Mouse (Mus musculus) lung, postnatal 25 days (tissue): ENCODE measurements around the gene Hexim2.

ENCODE experiments used
- DNase-seq: peaks from one replicate; pipeline ENCODE4 v3.0.0; 2022; ENCODE audit warnings: low spot score

Gene Hexim2

GRCm38 (mm10) chr11:103173041-103173770 is 41.0 kb downstream of the Hexim2 start:
- DNase-seq, result no peak

GRCm38 (mm10) chr11:103173771-103174344 is 41.6 kb downstream of the Hexim2 start:
- DNase-seq, result no peak

- no peak for DNase-seq
Measured at GRCm38 (mm10) chr11:103174411-103174832, 42.2 kb downstream of the Hexim2 start.

GRCm38 (mm10) chr11:103174891-103175391 is 42.7 kb downstream of the Hexim2 start:
- peak; percentile 86 for DNase-seq

GRCm38 (mm10) chr11:103175688-103176442 is 43.6 kb downstream of the Hexim2 start:
- no peak for DNase-seq

GRCm38 (mm10) chr11:103176510-103176909 is 44.3 kb downstream of the Hexim2 start:
- DNase-seq, result no peak

GRCm38 (mm10) chr11:103177216-103177615 is 45.0 kb downstream of the Hexim2 start:
- DNase-seq, result no peak

- DNase-seq, result peak; percentile 57
Measured at GRCm38 (mm10) chr11:103177815-103178485, 45.7 kb downstream of the Hexim2 start.

- DNase-seq, result no peak
Measured at GRCm38 (mm10) chr11:103178748-103179147, 46.5 kb downstream of the Hexim2 start.

- DNase-seq, result no peak
Measured at GRCm38 (mm10) chr11:103180426-103180825, 48.2 kb downstream of the Hexim2 start.

- DNase-seq, result no peak
Measured at GRCm38 (mm10) chr11:103181349-103181748, 49.1 kb downstream of the Hexim2 start.

GRCm38 (mm10) chr11:103181911-103182310 is 49.7 kb downstream of the Hexim2 start:
- no peak for DNase-seq

- DNase-seq, result peak; percentile 50
Measured at GRCm38 (mm10) chr11:103184891-103185290, 52.7 kb downstream of the Hexim2 start.
